Mouse (Mus musculus): ENCODE data around the gene Oxnad1. TPM values are rescaled to one million over a fixed set of nuclear protein-coding genes. Genes with fewer than 3 reads are reported as not detected.

The Oxnad1 gene
- polyA plus RNA-seq, 1 experiment = 36.4 TPM

GRCm38 (mm10) chr14:32072807-32073206 lies 12.4 kb upstream of the Oxnad1 start:
- H3K9me3 ChIP-seq (replicated peaks; ENCODE audit: control insufficient read depth, insufficient read depth, low read length, poor library complexity, severe bottlenecking) = no peaks in the 10 kb centered on the region
- no peak overlapping the region for H3K4me3 ChIP-seq (ENCODE audit: low read depth, low read length)
- no peak for TF ChIP-seq EP300 (IDR thresholded peaks at IDR 0.05; ENCODE audit: insufficient read depth, low read depth, low read length)
- no peak for TF ChIP-seq CTCF (IDR thresholded peaks at IDR 0.05; ENCODE audit: low read depth, low read length)
- TF ChIP-seq POLR2A (IDR thresholded peaks at IDR 0.05; ENCODE audit: insufficient read depth, low read length) = no peak
- no peaks in the 10 kb centered on the region for H3K27me3 ChIP-seq (ENCODE audit: control insufficient read depth, insufficient read depth, low read length, poor library complexity, severe bottlenecking)
- no peaks in the 10 kb centered on the region for H3K4me1 ChIP-seq (ENCODE audit: control insufficient read depth, insufficient read depth, low read length)
- no peak overlapping the region for H3K27ac ChIP-seq (ENCODE audit: insufficient read depth, low read length)
- no peaks in the 10 kb centered on the region for H3K36me3 ChIP-seq (ENCODE audit: control insufficient read depth, insufficient read depth, low read length, poor library complexity, severe bottlenecking)
- no peak overlapping the region for H3K9ac ChIP-seq (ENCODE audit: low read depth, poor library complexity, severe bottlenecking)

DNA sequence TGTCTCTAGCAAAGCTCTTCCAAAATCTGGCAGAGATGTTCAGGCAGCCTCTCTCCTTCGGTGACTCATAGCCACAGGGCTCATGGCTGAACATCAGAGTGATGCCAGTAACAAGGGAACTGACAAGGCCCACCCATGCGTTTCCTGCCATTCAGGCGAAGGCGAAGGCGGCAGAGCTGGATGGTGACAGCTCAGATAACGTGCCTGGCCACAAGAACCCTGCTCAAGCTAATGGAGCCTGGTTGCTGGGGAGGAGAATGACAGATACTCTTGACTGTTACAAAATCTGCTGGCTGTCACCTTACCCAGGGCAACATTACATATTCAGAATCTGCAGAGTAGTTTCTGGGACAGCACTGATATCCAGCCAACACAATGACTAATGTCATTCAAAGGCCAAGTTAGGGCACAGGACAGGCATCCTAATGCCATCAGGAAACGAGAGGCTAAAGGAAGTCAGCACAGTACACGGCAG lies 11.9 kb upstream of the Oxnad1 start:
- Histone ChIP-seq H3K27ac (ENCODE audit: insufficient read depth, low read length) (no peak overlapping the region), H3K27me3 (ENCODE audit: control insufficient read depth, insufficient read depth, low read length, poor library complexity, severe bottlenecking) (no peaks in the 10 kb centered on the region), H3K36me3 (ENCODE audit: control insufficient read depth, insufficient read depth, low read length, poor library complexity, severe bottlenecking) (no peaks in the 10 kb centered on the region), H3K9me3 (replicated peaks; ENCODE audit: control insufficient read depth, insufficient read depth, low read length, poor library complexity, severe bottlenecking) (no peaks in the 10 kb centered on the region), H3K4me1 (ENCODE audit: control insufficient read depth, insufficient read depth, low read length) (no peaks in the 10 kb centered on the region), H3K4me3 (ENCODE audit: low read depth, low read length) (no peak overlapping the region), H3K9ac (ENCODE audit: low read depth, poor library complexity, severe bottlenecking) (no peak overlapping the region)
- no peak for TF ChIP-seq EP300 (IDR thresholded peaks at IDR 0.05; ENCODE audit: insufficient read depth, low read depth, low read length)
- no peak for TF ChIP-seq CTCF (IDR thresholded peaks at IDR 0.05; ENCODE audit: low read depth, low read length)
- no peak for TF ChIP-seq POLR2A (IDR thresholded peaks at IDR 0.05; ENCODE audit: insufficient read depth, low read length)

- Histone ChIP-seq H3K36me3 (ENCODE audit: control insufficient read depth, insufficient read depth, low read length, poor library complexity, severe bottlenecking) (no peaks in the 10 kb centered on the region), H3K27ac (ENCODE audit: insufficient read depth, low read length) (no peak overlapping the region)
These were observed 11.3 kb upstream of the Oxnad1 start for GRCm38 (mm10) chr14:32073901-32074300.

DNA sequence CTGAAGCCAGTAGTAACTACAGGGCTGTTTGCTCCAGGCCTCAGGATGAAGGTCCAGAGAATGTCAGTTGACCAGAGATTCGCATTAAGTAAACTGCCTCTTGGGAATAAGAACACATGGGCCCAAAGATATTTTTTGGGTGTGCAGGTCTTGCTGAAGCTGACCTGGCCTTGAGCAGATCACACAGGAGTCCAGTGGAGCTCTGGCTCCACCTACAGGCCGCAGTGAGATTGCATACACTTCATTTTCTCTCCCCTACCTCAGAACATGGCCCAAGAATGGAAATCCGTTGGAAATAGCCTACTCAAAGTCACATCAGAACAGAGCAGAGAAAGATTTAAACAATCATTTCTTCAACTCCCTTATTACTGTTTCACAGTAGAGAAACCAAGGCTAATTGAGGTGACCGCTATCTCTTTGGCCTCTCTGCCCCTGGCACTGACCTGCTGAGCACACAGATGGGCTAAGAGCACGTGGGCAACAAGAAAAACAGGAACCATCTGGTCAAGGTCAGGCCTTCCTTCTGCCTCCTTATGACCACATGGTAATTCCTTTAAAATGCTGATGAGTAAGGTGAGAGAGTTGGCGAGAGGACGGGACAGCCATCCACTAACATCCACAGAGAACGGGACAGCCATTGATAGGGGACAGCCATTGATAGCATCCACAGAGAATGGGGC lies 8.1 kb upstream of the Oxnad1 start:
- H3K9me3 ChIP-seq (replicated peaks; ENCODE audit: control insufficient read depth, insufficient read depth, low read length, poor library complexity, severe bottlenecking) = no peaks in the 10 kb centered on the region
- H3K4me1 ChIP-seq (ENCODE audit: control insufficient read depth, insufficient read depth, low read length) = no peaks in the 10 kb centered on the region
- no peak overlapping the region for H3K4me3 ChIP-seq (ENCODE audit: low read depth, low read length)
- no peak overlapping the region for H3K9ac ChIP-seq (ENCODE audit: low read depth, poor library complexity, severe bottlenecking)
- peaks cover 6% of the 10 kb centered on the region for H3K36me3 ChIP-seq (ENCODE audit: control insufficient read depth, insufficient read depth, low read length, poor library complexity, severe bottlenecking)
- peak overlapping the region; percentile 5; the same call in 1 of the 2 replicates for H3K27ac ChIP-seq (ENCODE audit: insufficient read depth, low read length)
- TF ChIP-seq EP300 (IDR thresholded peaks at IDR 0.05; ENCODE audit: insufficient read depth, low read depth, low read length) (peak; percentile 92), CTCF (IDR thresholded peaks at IDR 0.05; ENCODE audit: low read depth, low read length) (peak; percentile 95), POLR2A (IDR thresholded peaks at IDR 0.05; ENCODE audit: insufficient read depth, low read length) (no peak)
- no peaks in the 10 kb centered on the region for H3K27me3 ChIP-seq (ENCODE audit: control insufficient read depth, insufficient read depth, low read length, poor library complexity, severe bottlenecking)

More at GRCm38 (mm10) chr14:32073901-32074300, 11.3 kb upstream of the Oxnad1 start:
- Histone ChIP-seq H3K9me3 (replicated peaks; ENCODE audit: control insufficient read depth, insufficient read depth, low read length, poor library complexity, severe bottlenecking) (no peaks in the 10 kb centered on the region), H3K4me3 (ENCODE audit: low read depth, low read length) (no peak overlapping the region), H3K4me1 (ENCODE audit: control insufficient read depth, insufficient read depth, low read length) (no peaks in the 10 kb centered on the region), H3K27me3 (ENCODE audit: control insufficient read depth, insufficient read depth, low read length, poor library complexity, severe bottlenecking) (no peaks in the 10 kb centered on the region), H3K9ac (ENCODE audit: low read depth, poor library complexity, severe bottlenecking) (no peak overlapping the region)
- no peak for TF ChIP-seq POLR2A (IDR thresholded peaks at IDR 0.05; ENCODE audit: insufficient read depth, low read length)
- no peak for TF ChIP-seq EP300 (IDR thresholded peaks at IDR 0.05; ENCODE audit: insufficient read depth, low read depth, low read length)
- TF ChIP-seq CTCF (IDR thresholded peaks at IDR 0.05; ENCODE audit: low read depth, low read length) = no peak

DNA sequence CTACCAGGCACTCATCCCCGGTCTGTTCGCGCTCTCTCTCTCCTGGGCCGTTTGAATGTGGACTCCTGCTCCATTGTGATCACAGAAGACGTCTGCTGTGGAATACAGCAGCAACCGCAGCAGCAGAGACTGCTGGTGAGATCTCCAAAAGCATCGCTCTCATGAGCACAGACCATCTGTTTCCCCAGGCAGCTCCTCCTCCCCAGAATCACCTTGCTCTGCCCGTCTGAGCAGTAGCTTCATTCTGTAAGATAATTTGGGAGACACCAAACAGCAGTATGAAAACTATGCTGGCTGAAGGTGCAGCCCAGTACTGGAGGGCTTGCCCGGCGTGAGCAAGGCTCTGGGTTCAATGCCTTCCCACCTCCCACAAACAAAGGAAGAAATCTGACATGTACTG lies 4.1 kb upstream of the Oxnad1 start:
- no peaks in the 10 kb centered on the region for H3K4me1 ChIP-seq (ENCODE audit: control insufficient read depth, insufficient read depth, low read length)

GRCm38 (mm10) chr14:32082891-32083290 lies 2.3 kb upstream of the Oxnad1 start:
- Histone ChIP-seq H3K9ac (ENCODE audit: low read depth, poor library complexity, severe bottlenecking) (no peak overlapping the region), H3K36me3 (ENCODE audit: control insufficient read depth, insufficient read depth, low read length, poor library complexity, severe bottlenecking) (peaks cover 17% of the 10 kb centered on the region), H3K27me3 (ENCODE audit: control insufficient read depth, insufficient read depth, low read length, poor library complexity, severe bottlenecking) (no peaks in the 10 kb centered on the region), H3K27ac (ENCODE audit: insufficient read depth, low read length) (no peak overlapping the region), H3K4me3 (ENCODE audit: low read depth, low read length) (no peak overlapping the region), H3K4me1 (ENCODE audit: control insufficient read depth, insufficient read depth, low read length) (no peaks in the 10 kb centered on the region), H3K9me3 (replicated peaks; ENCODE audit: control insufficient read depth, insufficient read depth, low read length, poor library complexity, severe bottlenecking) (no peaks in the 10 kb centered on the region)
- TF ChIP-seq EP300 (IDR thresholded peaks at IDR 0.05; ENCODE audit: insufficient read depth, low read depth, low read length) (no peak), CTCF (IDR thresholded peaks at IDR 0.05; ENCODE audit: low read depth, low read length) (no peak), POLR2A (IDR thresholded peaks at IDR 0.05; ENCODE audit: insufficient read depth, low read length) (no peak)

More for the DNA sequence above, 4.1 kb upstream of the Oxnad1 start:
- H3K9me3 ChIP-seq (replicated peaks; ENCODE audit: control insufficient read depth, insufficient read depth, low read length, poor library complexity, severe bottlenecking) = no peaks in the 10 kb centered on the region
- H3K36me3 ChIP-seq (ENCODE audit: control insufficient read depth, insufficient read depth, low read length, poor library complexity, severe bottlenecking) = peaks cover 17% of the 10 kb centered on the region
- no peak overlapping the region for H3K9ac ChIP-seq (ENCODE audit: low read depth, poor library complexity, severe bottlenecking)
- no peak overlapping the region for H3K4me3 ChIP-seq (ENCODE audit: low read depth, low read length)
- TF ChIP-seq CTCF (IDR thresholded peaks at IDR 0.05; ENCODE audit: low read depth, low read length) = no peak
- H3K27me3 ChIP-seq (ENCODE audit: control insufficient read depth, insufficient read depth, low read length, poor library complexity, severe bottlenecking) = no peaks in the 10 kb centered on the region
- H3K27ac ChIP-seq (ENCODE audit: insufficient read depth, low read length) = no peak overlapping the region

Data from ES-Bruce4 (cell line).